Mouse (Mus musculus) liver, embryonic 11.5 days (tissue): ENCODE data around the gene Sgo2b. TPM values are rescaled to one million over a fixed set of nuclear protein-coding genes. Genes with fewer than 3 reads are reported as not detected.
"Not testable (repeated sequence)": the region's sequence is repeated elsewhere in the genome, so short reads cannot be mapped to it uniquely, and the experiment has no call there.

Experiments used
- ATAC-seq: fragments of 200-750 bp; cut with Nextera tagmentation; replicated peaks from 2 replicates; pipeline ENCODE4 v1.8.0; 2017; ENCODE audit warnings: moderate number of reproducible peaks, mild to moderate bottlenecking, moderate TSS enrichment, moderate library complexity; ENCODE audit not compliant: low FRiP score
- DNase-seq: peaks from one replicate; pipeline ENCODE4 v3.0.0-alpha.2; 2017; ENCODE audit warnings: low spot score
- H3K27ac ChIP-seq: fragments of 300-500 bp; sonication (generic); 2 replicates; pipeline ENCODE4 v1.5.1; 2014; ENCODE audit warnings: mild to moderate bottlenecking, low read depth, low read length, control low read depth
- H3K27me3 ChIP-seq: fragments of 300-500 bp; sonication (generic); replicated peaks from 2 replicates; pipeline ENCODE4 v1.6.1; 2014; ENCODE audit warnings: low read length, mixed read lengths; ENCODE audit not compliant: control insufficient read depth, insufficient read depth
- H3K36me3 ChIP-seq: fragments of 300-500 bp; sonication (generic); 2 replicates; pipeline ENCODE4 v1.6.1; 2014; ENCODE audit warnings: mild to moderate bottlenecking, low read length, moderate library complexity, mixed read lengths; ENCODE audit not compliant: control insufficient read depth, insufficient read depth
- H3K4me1 ChIP-seq: fragments of 300-500 bp; sonication (generic); replicated peaks from 2 replicates; pipeline ENCODE4 v1.6.1; 2014; ENCODE audit warnings: low read length, mixed read lengths; ENCODE audit not compliant: control insufficient read depth, insufficient read depth
- H3K4me2 ChIP-seq: fragments of 300-500 bp; sonication (generic); 2 replicates; pipeline ENCODE4 v1.6.1; 2014; ENCODE audit warnings: mild to moderate bottlenecking, control low read depth, moderate library complexity
- H3K4me3 ChIP-seq: fragments of 300-500 bp; sonication (generic); 2 replicates; pipeline ENCODE4 v1.5.1; 2014; ENCODE audit warnings: low read depth, low read length, control low read depth
- H3K9ac ChIP-seq: fragments of 300-500 bp; sonication (generic); 2 replicates; pipeline ENCODE4 v1.6.1; 2014; ENCODE audit warnings: low read depth, low read length, control low read depth
- H3K9me3 ChIP-seq: fragments of 300-500 bp; sonication (generic); 2 replicates; pipeline ENCODE4 v1.6.1; 2016; ENCODE audit warnings: low read length, inconsistent platforms, mixed read lengths; ENCODE audit not compliant: control insufficient read depth
- WGBS: fragments of 180-500 bp; shearing (Covaris S2); extraction: QIAGEN DNeasy Blood & Tissue Kit; methylation state at CpG from one replicate; pipeline ENCODE4 v1.1.7; 2014; 5-methylcytosine and 5-hydroxymethylcytosine counted together
- polyA plus RNA-seq: library from polyadenylated mRNA; unstranded; fragments of >200 nt; fragmentation: Nextera tagmentation; extraction: Ambion mirVana; gene quantifications from 2 replicates; pipeline ENCODE4 v1.2.1, GENCODE M21; 2014

Gene Sgo2b
- polyA plus RNA-seq = not detected in 2 replicates

DNA sequence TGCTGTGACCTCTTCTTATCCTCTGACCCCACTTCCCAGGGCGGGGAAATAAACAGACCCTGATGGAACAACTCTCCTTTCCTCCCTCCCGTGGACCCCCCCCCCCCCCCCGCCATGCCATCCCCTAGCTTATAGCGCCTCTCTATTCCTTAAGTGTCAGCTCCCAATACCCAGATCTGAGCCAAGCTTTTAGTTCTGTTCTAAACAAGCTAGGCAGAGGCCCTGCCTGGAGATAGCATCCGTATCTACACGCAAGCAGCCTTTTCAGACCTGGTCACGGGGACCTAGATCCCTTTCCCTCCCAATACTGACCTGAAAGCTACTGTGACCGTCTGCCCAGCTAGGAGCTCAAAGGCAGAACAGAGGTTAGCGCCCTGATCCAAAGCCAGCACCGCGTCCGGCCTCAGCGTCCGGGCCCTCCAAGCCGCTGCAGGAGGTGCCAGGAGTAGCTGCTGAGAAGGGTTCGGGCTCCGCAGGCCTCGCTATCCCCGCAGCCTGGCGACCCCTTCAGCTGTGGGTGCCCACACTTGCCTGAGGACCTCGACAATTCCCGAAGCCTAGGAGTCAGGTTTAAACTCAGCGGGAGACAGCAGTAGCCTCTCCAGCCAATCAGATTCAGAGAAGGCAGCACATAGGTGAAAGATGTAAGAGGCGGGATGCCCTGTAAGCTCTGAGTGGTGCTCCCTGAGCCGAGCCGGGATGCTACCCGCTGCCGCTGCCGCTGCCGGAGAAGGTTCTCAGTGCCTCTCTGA lies at the start of gene Sgo2b:
TSS of gene Sgo2b (minus strand) at position 623 of the 752 bp plus-strand sequence.
- no peak within 1 kb of the TSS for H3K27ac ChIP-seq
- 0 out of 2 replicates have a peak within 1 kb of the TSS, but pooled peaks have one; percentile 1 for H3K4me3 ChIP-seq
- H3K27me3 ChIP-seq = peaks cover 2% of the 10 kb centered on the region; the same call in 1 of the 2 replicates
- no peaks in the 10 kb centered on the region for H3K4me1 ChIP-seq
- no peak within 1 kb of the TSS for H3K9ac ChIP-seq
- no peaks in the 10 kb centered on the region for H3K9me3 ChIP-seq
- no peak for ATAC-seq
- 5% methylated on average over 30 of the region's 30 CpGs for WGBS
- H3K36me3 ChIP-seq = no peaks in the 10 kb centered on the region
- peak within 1 kb of the TSS; percentile 49 for H3K4me2 ChIP-seq
- DNase-seq = peak; percentile 31

DNA sequence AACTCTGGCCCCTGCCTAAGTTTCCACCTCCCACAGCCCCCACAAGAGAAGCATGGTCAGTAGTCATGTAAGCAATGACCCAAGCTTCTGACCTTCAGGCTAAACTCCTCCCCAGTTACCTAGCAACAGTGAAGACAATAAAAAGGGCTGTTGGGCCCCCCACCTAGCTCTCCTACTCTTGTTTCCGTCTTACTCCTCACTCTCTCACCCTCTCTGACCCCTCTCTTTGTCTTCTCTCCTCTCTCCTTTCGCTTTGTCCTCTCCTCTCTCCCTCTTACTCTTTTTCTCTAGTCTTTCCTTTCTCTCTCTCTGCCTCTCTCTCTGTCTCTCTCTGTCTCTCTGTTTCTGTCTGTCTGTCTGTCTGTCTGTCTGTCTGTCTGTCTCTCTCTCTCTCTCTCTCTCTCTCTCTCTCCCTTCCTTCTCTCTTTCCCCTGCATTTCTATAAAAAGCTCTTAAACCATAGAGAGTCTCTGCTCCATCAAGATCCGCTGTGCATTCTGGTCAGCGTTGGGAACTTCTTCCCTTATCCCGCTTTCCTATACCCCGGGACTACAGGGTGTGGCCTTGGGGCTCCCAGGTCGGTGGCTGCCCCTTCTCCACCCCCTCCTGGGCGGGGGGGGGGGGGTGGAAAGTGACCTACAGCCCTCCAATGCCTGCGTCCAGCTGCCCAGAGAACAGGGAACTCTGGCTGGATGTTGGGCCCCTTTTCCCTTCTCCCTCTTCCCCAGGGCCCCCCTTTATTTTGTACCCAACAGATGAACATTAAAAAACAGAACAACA lies 18.8 kb upstream of the Sgo2b start:
- ATAC-seq, H3K9me3 ChIP-seq, H3K27ac ChIP-seq, H3K4me2 ChIP-seq, H3K4me3 ChIP-seq, H3K36me3 ChIP-seq, H3K27me3 ChIP-seq, H3K4me1 ChIP-seq, H3K9ac ChIP-seq, DNase-seq: not testable (repeated sequence)
- WGBS = 48% methylated on average over 9 of the region's 9 CpGs

DNA sequence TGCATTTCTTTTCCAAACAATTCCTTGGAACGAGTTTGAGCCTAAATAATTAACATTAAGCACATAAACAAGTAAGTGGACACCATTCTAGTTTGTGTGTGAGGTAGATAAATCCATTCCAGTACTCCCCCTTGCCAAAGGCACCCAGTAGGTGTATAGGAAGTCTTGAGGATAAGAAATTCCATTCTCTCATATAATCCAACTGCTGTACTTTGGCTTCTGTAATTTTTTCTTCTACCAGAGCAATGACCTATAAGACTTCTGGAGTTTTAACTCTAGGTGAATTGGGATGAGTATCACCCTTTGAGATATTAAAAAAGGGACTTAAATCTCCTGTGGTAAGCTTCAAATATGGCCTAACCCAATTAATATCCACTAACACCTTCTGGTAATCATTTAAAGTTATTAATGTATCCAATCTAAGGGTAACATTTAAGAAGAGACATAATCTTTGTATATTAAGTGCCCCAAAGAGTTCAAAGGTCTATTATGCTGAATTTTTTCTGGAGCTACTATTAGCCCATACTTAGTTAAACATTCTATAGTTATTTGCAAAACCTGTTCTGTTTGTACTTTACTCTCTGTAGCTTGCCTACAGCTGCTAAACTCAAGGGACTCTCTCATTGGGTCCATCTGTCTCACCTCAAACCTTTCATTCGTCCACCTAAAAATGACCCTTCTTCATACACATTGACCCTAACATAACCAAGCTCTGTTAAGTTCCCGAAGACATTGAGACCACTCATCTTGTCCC lies 9.2 kb upstream of the Sgo2b start:
- ATAC-seq (no peak), DNase-seq (no peak)
- Histone ChIP-seq H3K36me3 (no peaks in the 10 kb centered on the region), H3K9me3 (no peaks in the 10 kb centered on the region), H3K9ac (no peak overlapping the region), H3K4me1 (no peaks in the 10 kb centered on the region), H3K4me3 (no peak overlapping the region), H3K27ac (no peak overlapping the region), H3K4me2 (no peak overlapping the region), H3K27me3 (no peaks in the 10 kb centered on the region)
- 76% methylated on average over 3 of the region's 3 CpGs for WGBS

DNA sequence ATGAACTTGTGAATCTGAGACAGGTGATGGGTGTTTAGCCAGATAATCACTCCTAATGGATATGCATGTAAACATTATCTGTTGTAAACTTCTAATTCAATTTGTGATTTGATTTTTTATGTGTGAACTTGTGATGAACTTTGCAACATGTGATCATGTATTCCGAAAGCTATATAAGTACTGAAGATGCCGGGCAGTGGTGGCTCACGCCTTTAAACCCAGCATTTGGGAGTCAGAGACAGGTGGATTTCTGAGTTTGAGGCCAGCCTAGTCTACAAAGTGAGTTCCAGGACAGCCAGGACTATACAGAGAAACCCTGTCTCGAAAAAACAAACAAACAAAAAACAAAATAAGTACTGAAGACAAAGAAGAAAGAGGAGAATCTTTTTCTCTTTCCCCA lies 1.8 kb upstream of the Sgo2b start:
- 74% methylated on average over 4 of the region's 4 CpGs for whole genome bisulfite sequencing
- not testable (repeated sequence) for H3K9ac ChIP-seq, H3K36me3 ChIP-seq, H3K9me3 ChIP-seq, DNase-seq, H3K27ac ChIP-seq, H3K27me3 ChIP-seq, H3K4me3 ChIP-seq, H3K4me2 ChIP-seq, H3K4me1 ChIP-seq, ATAC-seq

DNA sequence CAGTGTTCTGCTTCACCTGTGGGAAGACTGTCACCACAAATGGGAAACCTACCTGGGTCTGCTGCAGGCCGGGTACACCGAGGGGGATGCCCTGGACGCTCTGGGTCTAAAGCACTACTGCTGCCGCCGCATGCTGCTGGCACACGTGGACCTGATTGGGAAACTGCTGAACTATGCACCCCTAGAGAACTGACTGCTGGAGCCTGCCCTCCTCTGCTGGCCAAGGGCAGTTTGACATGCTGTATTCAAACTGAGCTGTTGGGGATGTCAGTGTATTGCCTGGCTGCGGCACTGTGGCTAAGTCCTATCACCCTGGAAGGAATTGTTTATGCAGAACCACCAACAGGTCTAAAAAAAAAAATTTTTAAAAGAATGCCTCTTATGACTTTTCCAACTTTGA lies 18.9 kb downstream of the Sgo2b start:
- Histone ChIP-seq H3K27me3 (no peaks in the 10 kb centered on the region), H3K27ac (no peak overlapping the region), H3K4me1 (no peaks in the 10 kb centered on the region), H3K36me3 (no peaks in the 10 kb centered on the region), H3K9me3 (no peaks in the 10 kb centered on the region), H3K4me2 (no peak overlapping the region), H3K9ac (no peak overlapping the region), H3K4me3 (no peak overlapping the region)
- DNase-seq (no peak), ATAC-seq (no peak)
- 74% methylated on average over 7 of the region's 7 CpGs for WGBS

DNA sequence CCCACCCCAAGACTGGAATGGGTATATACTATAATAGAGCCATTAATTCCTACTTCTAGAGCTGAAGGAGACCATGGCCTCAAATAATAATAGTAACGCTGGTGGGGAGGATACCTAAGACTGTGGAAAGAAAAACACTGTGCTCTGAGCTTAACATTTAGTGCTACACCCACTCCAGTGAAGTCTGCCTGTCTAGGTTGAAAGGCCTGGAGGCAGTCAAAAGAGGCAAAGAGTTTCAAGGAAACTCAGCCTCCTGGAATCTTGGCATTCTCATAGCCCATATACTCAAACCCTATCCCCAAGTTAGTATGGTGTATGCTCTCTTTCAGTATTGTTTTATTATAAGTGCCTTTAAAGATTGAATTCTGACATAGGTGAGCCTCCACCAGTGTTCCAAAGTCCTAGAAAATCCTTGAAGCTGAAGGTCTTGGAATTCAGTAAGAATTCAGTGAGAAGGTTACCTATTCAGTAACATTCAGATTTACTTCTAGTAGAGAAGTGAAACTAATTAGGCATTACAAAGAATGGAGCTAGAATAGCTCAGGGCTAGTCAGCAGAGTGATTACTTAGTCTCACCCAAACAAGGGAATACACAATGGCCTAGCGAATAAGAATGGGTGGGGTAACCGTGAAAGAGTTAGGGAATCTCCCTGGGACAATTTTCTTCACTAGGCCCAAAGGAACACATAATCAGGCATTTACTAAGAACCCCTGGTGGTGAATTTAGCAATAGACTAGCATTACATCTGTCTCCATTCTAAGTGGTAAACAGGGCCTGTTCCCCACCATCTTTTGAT lies 22.5 kb downstream of the Sgo2b start:
- H3K4me3 ChIP-seq = no peak overlapping the region
- H3K4me1 ChIP-seq = no peaks in the 10 kb centered on the region
- 77% methylated on average over 3 of the region's 3 CpGs for WGBS
- no peaks in the 10 kb centered on the region for H3K36me3 ChIP-seq
- H3K27ac ChIP-seq = no peak overlapping the region
- H3K9ac ChIP-seq = no peak overlapping the region
- no peak for DNase-seq
- H3K4me2 ChIP-seq = no peak overlapping the region
- no peaks in the 10 kb centered on the region for H3K9me3 ChIP-seq
- no peaks in the 10 kb centered on the region for H3K27me3 ChIP-seq
- ATAC-seq = no peak

DNA sequence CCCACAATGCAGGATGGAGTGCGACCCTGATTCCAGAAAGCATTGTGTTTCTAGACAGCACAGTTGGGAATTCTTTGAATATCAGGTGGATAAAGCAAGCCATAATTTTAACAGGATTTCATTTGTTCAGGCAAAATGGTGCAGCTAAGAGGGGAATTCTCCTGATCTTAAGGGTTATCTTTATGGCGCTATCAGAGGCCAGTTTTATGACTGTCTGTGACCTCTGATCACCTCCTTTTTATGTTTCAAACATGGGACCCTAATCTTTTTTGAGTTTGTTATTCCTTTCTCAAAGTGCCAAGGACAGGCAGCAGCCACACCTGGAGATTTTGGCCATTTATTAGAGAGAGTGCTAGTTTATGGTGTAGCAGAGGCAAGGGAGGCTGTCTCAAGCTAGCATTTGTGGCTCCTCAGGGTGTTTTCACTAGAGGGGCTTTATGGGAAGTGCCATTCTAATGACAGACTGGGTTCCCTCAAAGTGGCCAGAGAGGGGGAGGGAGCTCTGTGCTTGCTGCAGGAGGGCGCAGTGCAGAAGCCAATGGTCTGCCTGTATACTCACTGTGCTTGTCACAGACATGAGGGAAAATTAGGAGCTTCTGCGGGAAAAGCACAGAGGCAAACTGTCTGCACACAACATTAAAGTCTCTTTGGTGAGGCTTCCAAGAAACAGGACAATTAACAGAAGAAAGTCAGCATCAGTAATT lies 30.6 kb downstream of the Sgo2b start:
- Histone ChIP-seq H3K9ac (no peak overlapping the region), H3K4me3 (no peak overlapping the region), H3K27ac (no peak overlapping the region), H3K36me3 (no peaks in the 10 kb centered on the region), H3K9me3 (no peaks in the 10 kb centered on the region), H3K4me1 (no peaks in the 10 kb centered on the region), H3K27me3 (no peaks in the 10 kb centered on the region), H3K4me2 (no peak overlapping the region)
- ATAC-seq (no peak), DNase-seq (no peak)
- 67% methylated on average over 4 of the region's 4 CpGs for WGBS
